Mouse (Mus musculus): ENCODE results near the gene Zcchc8.
"Not testable (repeated sequence)": the region's sequence is repeated elsewhere in the genome, so short reads cannot be mapped to it uniquely, and the experiment has no call there.

Zcchc8 gene

GRCm38 (mm10) chr5:123720328-123721311 is at the start of gene Zcchc8:
Zcchc8 (minus strand) TSS chr5:123721100.
- DNase-seq = peak; percentile 93 to 94

DNA sequence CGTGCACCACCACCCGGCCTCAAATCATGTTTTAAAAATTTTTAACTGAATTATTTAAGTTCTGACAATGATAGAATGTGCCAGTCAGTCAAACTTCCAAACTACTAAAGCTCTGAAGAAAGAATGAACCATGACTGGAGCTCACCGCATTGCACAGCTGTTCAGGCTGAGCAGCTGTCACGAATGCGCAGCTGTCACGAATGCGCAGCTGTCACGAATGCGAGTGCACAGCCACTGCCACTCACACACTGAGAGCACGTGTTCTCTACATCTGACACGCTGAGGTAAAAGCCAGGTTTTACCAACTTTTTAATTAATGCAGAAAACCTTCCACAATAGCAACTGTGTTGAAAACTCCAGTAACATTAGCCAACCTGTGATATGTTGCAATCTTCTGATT is 45.6 kb upstream of the Zcchc8 start:
- not testable (repeated sequence) for DNase-seq

DNA sequence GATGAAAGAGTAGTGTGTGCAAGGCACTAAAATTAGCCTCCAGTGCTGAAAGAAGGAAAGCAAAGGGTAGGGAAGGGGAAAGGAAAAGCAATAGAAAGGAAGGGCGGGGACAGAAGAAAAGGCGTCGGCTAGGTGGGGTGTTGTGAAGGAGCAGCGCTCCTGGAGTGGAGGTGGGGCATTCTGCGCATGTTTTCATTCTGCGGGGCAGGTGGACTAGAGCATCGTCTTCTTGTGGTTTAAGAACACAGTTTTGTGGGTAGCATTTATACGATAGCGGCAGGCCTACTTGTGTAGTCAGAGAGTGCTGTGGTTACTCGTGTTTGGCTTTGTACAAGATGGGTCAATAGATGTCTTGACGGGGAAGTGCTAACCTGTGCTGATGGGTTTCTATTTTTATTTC is 44.6 kb upstream of the Zcchc8 start:
- DNase-seq = no peak

DNA sequence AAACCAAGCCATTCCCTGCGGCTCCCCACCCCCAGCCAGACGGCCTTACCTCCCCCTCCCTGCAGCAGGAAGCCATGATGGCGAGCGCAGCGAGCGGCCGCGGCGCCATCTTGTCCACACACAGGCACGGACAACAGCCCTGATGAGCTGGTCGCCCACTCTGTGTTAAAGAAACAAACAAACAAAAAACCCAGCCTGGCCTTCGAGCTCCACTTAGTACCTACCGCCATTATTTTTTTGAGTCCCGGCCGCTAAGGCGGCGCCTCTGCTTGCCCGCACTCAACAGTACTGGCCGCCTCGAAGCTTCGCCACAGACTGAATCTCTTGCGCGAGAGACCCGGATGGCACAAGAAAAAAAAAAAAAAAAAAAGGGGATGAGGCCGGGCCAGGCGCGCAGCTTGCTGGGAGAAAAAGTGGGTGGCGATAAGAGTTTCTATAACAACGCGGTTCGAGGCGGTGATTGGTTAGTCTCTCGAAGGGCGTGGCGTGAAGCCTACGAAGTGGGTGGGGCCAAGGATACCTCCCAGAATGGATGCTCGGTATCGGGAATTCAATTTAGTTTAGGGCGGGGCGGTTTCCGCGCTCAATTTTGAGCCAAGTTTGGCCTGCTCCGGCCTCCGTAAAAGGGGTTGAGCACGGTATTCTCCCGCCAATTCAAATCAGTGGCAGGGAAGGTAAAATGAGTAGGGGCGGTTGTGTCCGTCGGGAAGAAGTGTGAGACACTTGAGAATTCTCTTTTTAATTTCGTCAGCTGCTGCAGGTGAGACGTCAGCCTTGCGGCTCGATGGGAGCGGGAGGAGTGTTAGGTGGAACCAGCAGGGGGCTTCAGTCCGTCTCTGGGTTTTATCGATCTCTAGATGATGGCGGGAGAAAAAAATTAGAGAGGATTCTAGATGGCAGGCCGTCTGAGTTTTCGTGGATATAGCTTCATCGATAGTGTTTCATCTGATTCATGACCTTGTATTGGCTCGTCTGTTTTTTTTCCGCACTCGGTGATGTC is 28.5 kb upstream of the Zcchc8 start, which contains the start of the genes Rsrc2 and Kntc1:
Rsrc2 (minus strand) TSS at position 350 of the 1,000 bp plus-strand sequence.
Kntc1 (plus strand) TSS at position 652 of the 1,000 bp plus-strand sequence.
- peak; percentile 99 for DNase-seq

- no peak for DNase-seq
Observed at GRCm38 (mm10) chr5:123748339-123749064, 27.6 kb upstream of the Zcchc8 start.

DNA sequence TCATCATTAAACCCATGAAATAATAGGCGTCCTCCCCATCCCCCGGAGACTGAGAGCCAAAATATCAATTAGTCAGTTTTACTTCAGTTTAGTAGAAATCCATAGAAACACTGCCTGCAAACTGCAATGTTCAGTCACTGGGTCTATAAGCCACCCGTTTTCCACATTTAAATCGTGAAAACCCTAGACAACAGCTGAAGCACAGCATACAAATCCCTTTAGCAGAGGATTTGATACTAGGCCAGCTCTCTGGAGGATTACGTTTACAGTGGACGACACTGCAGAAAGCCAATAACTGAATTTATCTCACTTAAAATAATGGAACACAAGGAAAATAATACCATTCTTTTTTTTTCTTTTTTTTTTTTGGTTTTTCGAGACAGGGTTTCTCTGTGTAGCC is 26.7 kb upstream of the Zcchc8 start:
- no peak for DNase-seq

DNA sequence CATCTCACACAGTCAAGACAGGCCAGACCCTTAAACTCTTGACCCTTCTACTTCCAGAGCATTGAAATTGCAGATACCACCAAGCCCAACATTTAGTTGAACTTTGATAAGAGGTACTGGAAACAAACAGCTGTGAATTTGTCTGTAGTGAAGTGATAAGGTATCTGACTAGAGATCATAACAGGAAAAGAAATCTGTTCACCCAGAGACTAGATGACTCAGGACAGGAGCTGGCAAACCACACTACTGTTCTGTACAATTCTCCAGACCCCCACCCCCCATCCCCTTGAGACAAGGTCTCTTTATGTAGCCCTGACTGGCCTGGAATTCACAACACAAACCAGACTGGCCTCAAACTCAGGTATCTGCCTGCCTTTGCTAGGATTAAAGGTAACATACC is 25.4 kb upstream of the Zcchc8 start:
- no peak for DNase-seq

DNA sequence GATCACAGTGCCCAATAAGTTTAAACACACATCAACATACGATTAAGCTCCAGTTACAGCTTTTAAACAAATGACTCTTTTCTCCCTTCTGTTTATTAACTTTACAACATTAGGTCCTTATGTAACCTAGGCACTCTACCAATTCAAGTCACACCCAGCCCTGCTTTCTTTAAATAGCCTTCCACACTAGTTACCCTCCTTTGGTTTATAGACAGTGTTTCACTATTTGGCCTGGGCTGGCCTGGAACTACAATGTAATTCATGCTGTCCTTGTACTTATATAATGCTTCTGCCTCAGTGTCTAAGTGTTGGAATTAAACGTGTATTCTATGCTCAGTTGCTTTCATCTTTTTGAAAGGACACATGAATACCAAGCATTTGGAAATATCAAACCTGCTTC is 23.5 kb upstream of the Zcchc8 start:
- no peak for DNase-seq

GRCm38 (mm10) chr5:123730981-123731380 is 10.1 kb upstream of the Zcchc8 start:
- DNase-seq = no peak

- DNase-seq = not testable (repeated sequence)
Observed at GRCm38 (mm10) chr5:123723816-123724215, 2.9 kb upstream of the Zcchc8 start.

GRCm38 (mm10) chr5:123714622-123715021 is 6.3 kb downstream of the Zcchc8 start:
- no peak for DNase-seq

DNA sequence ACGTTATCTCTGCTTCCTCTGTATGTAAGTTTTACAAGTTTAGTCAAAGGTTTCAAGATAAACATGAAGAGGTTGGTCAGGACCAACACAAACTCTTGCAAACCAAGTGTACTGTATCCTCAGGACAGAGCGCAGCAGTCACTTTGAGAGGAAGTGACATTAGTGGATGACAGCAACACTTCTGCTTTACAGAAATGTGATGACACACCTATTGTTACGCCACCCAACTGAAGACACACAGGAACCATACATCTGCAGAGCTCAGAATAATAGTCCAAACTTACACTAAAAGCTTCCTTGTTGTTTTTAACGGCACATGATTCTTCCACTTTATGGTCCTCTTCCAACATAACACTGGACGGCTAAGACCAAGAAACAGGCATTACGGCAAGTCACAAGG is 7.1 kb downstream of the Zcchc8 start:
- DNase-seq = no peak

- no peak for DNase-seq
Observed at GRCm38 (mm10) chr5:123709571-123709970, 11.3 kb downstream of the Zcchc8 start.

GRCm38 (mm10) chr5:123708598-123708997 is 12.3 kb downstream of the Zcchc8 start:
- DNase-seq = no peak

DNA sequence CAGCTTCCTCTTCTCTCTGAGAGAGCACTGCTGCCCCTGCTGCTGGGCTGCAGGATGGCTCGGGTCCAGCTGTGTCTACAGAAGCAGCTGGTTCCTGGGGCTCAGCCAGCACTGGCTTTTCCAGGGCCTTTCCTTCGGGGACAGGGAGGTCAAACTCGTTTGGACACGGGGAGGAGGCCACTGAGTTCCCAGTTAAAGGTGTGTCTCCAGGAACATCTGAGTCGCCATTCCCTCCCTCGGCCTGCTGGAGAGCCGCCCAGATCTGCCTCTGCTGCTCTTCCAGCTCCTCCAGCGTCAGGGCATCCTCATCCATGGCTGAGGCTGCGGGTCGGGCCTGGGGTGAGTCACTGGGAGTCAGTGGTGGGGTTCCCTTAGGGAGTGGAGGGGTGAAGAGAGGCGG is 20.3 kb downstream of the Zcchc8 start:
- peak in 1 of 2 experiments; percentile 15 for DNase-seq

- peak; percentile 54 to 65 for DNase-seq
Observed at GRCm38 (mm10) chr5:123699198-123699597, 21.7 kb downstream of the Zcchc8 start.

DNA sequence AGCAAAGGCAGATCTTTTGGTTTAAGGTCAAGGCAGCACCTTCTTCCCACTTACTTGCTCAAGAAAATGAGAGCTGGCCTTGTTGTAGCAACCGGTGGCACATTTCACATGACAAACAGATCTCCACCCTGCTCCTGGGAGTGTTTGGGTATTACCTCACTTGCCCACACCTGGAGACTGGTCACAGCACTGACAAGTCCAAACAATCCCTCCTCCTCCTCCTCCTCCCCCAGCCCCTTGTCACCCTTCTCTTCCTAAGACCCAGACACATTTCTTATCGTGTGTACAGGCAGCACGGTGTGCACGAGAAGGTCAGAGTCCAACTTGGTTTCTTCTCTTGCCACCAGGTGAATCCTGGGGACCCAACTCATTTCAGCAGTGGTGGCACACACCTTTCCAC is 23.9 kb downstream of the Zcchc8 start:
- DNase-seq = no peak

GRCm38 (mm10) chr5:123696244-123696643 is 24.7 kb downstream of the Zcchc8 start:
- DNase-seq = no peak

DNA sequence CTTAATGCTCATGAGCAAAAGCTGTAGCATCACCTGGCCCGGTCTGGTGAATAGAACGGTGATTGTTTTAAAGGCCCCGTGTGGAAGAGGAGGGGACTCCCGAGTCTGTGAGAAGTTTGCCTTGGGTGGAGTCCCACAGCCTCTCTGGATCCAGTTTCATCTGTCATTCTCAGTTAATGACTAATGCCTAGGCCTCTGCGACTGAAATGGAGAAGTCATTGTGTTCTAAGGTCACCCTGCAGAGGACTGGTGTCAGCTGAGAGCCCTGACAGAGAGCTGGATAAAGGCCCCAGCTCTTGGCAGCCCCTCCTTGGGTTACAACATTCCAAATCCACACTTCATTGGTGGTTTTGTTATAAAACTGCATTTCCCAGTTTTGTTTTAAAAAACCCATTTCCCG is 26.4 kb downstream of the Zcchc8 start:
- no peak for DNase-seq

DNA sequence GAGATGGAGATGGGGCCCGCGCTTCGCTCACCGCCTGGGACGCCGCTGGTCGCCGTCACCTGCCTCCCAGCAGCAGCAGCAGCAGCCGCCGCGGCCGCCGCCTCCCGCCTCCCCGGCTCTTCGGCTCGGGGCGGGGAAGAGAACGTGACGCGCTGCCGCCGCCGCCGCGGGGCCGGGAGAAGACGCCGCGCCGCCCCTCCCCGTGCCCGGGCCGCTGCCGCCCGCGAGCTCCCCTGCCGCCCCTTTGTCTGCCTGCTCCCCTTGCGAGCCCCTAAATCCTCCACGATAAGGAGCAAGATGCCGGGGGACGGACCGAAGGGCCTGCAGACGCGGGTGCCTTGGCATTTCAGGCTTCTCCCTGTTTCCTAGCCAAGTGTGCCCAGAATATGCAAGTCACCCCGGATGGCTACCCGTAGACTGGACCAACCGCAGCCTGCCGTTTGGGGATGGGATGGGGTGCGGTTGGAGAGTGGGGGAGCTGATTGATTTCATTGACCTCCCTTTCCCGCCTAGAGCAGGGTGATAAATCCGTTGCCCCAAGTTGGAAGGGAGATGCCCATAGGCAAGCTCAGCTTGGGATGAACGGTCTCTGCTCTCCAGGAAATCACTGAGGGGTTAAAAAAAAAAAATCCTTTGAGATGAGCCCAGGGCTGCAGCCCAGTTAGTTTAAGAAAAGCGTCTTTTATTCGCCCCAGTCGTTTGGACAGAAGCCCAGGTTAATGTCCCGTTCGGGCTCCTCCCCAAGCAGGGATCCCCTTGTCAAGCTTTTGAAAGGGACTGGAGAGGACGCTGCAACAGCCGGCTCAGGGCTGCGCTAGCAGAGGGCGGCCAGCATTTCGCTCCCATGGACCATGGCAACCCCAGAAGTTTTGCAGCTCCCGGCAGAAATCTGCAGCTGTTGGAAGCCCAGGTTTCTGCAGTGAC is 36.4 kb downstream of the Zcchc8 start, which contains the start of gene Clip1:
Clip1 (minus strand) TSS at position 398 of the 924 bp plus-strand sequence.
- peak in 1 of 2 experiments; percentile 77 for DNase-seq
